Mouse (Mus musculus): ENCODE measurements around the gene Cep135.

DNA sequence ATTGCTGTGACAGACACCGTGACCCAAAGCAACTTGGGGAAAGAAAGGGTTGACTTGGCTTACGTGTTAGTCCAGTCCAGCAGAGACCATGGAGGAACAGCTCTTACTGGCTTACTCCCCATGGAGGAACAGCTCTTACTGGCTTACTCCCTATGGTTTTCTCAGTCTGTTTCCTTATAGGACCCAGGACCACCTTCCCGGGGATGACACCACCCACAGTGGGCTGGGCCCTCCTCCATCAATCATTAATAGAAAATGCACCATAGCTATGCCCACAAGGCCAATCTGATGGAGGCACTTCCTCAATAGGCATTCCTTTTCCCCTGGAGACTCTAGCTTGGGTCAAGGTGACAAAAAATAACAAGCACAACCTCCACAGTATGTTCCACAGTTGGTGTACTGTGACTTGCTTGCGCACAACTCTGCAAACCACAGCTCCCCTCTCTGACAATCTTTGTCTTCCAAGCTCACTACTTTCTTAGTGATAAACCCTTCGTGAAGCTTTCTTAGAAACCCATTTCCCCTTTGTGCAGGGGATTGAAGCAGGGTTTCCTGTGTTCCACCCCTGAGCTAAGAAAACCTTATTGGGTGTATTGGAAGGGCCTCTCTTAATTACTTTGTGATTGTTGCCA is 85.6 kb downstream of the Cep135 start:
- TF ChIP-seq POLR2A (IDR thresholded peaks at IDR 0.05; ENCODE audit: insufficient read length, low read depth) (no peak), POLR2AphosphoS2 (IDR thresholded peaks at IDR 0.05; ENCODE audit: insufficient read length, low read depth) (no peak), MAX (IDR thresholded peaks at IDR 0.05; ENCODE audit: low read depth) (no peak), E2F4 (IDR thresholded peaks at IDR 0.05; ENCODE audit: insufficient read depth) (no peak), CEBPB (IDR thresholded peaks at IDR 0.05; ENCODE audit: insufficient read depth, poor library complexity, severe bottlenecking) (no peak)
